ENCODE assay signal across 24 mouse cellular contexts in the genomic region with DNA sequence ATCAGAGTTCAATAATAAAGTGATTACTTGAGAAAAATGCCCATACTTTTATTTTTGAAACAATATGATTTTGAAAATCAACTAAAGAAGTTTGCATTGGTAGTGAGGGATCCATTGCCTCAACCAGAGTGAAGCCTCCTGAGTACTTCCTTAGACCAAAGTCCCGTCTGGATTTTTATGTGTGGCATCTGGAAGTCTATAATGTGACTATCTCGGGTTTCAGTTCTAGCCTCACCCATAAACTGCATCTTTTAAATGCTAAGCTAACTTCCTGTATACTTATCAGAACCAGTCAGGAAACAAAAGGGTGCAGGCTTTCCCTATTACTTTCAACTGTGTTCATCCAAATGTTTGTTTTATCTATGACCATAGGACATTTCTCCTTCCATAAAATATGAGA.
DNase-seq lines count a peak whose midpoint lies in the region; ATAC-seq and TF ChIP-seq lines count a peak whose summit lies in the region.
"Had no signal": no experiment of that assay in that cellular context is flagged by ENCODE, and none has a peak within 500 bp of the region (broad histone marks: within the 10 kb centered on the region; RNA-seq: fewer than 3 reads in every experiment).

No protein-coding gene starts in this region.

- TF ChIP-seq RAD21 in MEL (IDR thresholded peaks at IDR 0.05; ENCODE audit: low read depth, low read length), result no peak

- no peak overlapping the region for H3K9ac ChIP-seq in intestine, embryonic 16.5 days (ENCODE audit: low read depth, low read length)
- H3K9ac ChIP-seq in intestine, embryonic 15.5 days, result no peak overlapping the region
- no peak overlapping the region for H3K9ac ChIP-seq in MEL (ENCODE audit: control insufficient read depth, low read depth, low read length, poor library complexity, severe bottlenecking)
- H3K9ac ChIP-seq: embryonic facial prominence, embryonic 12.5 days; forebrain, embryonic 12.5 days had no signal

- no peak for TF ChIP-seq CTCF in left cerebral cortex, adult 2 months (IDR thresholded peaks at IDR 0.05)
- TF ChIP-seq CTCF in MEL (IDR thresholded peaks at IDR 0.05 in 2 of 3, conservative IDR thresholded peaks at IDR 0.05 in 1 of 3; ENCODE audit: control insufficient read depth in 1 of 3, insufficient read depth in 1 of 3, low read depth in 2 of 3, low read length in 3 of 3, poor library complexity in 1 of 3, severe bottlenecking in 1 of 3), result no peak

- no peaks in the 10 kb centered on the region for H3K36me3 ChIP-seq in intestine, embryonic 16.5 days (ENCODE audit: control insufficient read depth, insufficient read depth, low read length)
- H3K36me3 ChIP-seq in intestine, embryonic 15.5 days, result no peaks in the 10 kb centered on the region
- peaks cover 0 to 4% of the 10 kb centered on the region in 2 experiments; a peak in 2 of 4 replicates for H3K36me3 ChIP-seq in MEL (ENCODE audit: control insufficient read depth in 1 of 2, insufficient read depth in 2 of 2, low read length in 2 of 2)
- H3K36me3 ChIP-seq: embryonic facial prominence, embryonic 10.5 days; embryonic facial prominence, embryonic 12.5 days; forebrain, embryonic 10.5 days; forebrain, embryonic 12.5 days had no signal

- no peak overlapping the region for H3K4me3 ChIP-seq in intestine, embryonic 16.5 days (ENCODE audit: low read length)
- H3K4me3 ChIP-seq in intestine, embryonic 15.5 days (replicated peaks), result no peak overlapping the region
- H3K4me3 ChIP-seq in left cerebral cortex, adult 2 months, result no peak overlapping the region
- H3K4me3 ChIP-seq in MEL (ENCODE audit: control insufficient read depth in 1 of 2, insufficient read depth in 1 of 2, low read depth in 2 of 2, low read length in 2 of 2), result no peak overlapping the region
- H3K4me3 ChIP-seq: embryonic facial prominence, embryonic 10.5 days; embryonic facial prominence, embryonic 12.5 days; erythroblast, embryonic 14.5 days; forebrain, embryonic 10.5 days; forebrain, embryonic 12.5 days had no signal

- H3K4me2 ChIP-seq in intestine, embryonic 16.5 days (ENCODE audit: low read depth, low read length), result no peak overlapping the region
- H3K4me2 ChIP-seq in intestine, embryonic 15.5 days (replicated peaks), result no peak overlapping the region
- H3K4me2 ChIP-seq: embryonic facial prominence, embryonic 12.5 days; forebrain, embryonic 12.5 days had no signal

- peaks cover 4% of the 10 kb centered on the region; the same call in 1 of the 2 replicates for H3K9me3 ChIP-seq in intestine, embryonic 16.5 days (ENCODE audit: control insufficient read depth, low read length)
- H3K9me3 ChIP-seq in intestine, embryonic 15.5 days, result no peaks in the 10 kb centered on the region
- no peaks in the 10 kb centered on the region for H3K9me3 ChIP-seq in MEL (replicated peaks; ENCODE audit: insufficient read depth, low read length)
- H3K9me3 ChIP-seq: embryonic facial prominence, embryonic 12.5 days; forebrain, embryonic 10.5 days; forebrain, embryonic 12.5 days had no signal

- H3K4me1 ChIP-seq in intestine, embryonic 16.5 days (ENCODE audit: control insufficient read depth, insufficient read depth, low read length), result no peaks in the 10 kb centered on the region
- H3K4me1 ChIP-seq in intestine, embryonic 15.5 days (replicated peaks), result no peaks in the 10 kb centered on the region
- H3K4me1 ChIP-seq in MEL (ENCODE audit: control insufficient read depth in 1 of 2, insufficient read depth in 2 of 2, low read length in 2 of 2), result no peaks in the 10 kb centered on the region
- H3K4me1 ChIP-seq: forebrain, embryonic 10.5 days; forebrain, embryonic 12.5 days had no signal

- no peak for DNase-seq in left cerebral cortex, adult 2 months (ENCODE audit: extremely low spot score in 1 of 2, low spot score in 2 of 2)
- no peak for DNase-seq in left cerebral cortex, adult 18-20 months (ENCODE audit: low spot score in 2 of 2)
- DNase-seq in MEL (ENCODE audit: low read depth, low spot score) (peak; percentile 35), MEL-GATA-1-ER (ENCODE audit: extremely low read depth, low read depth) (peak; percentile 2)
- no peak for DNase-seq in kidney, adult 8-10 months
- DNase-seq in embryo, embryonic 10 days (ENCODE audit: low spot score), result no peak
- DNase-seq: adrenal gland, adult 2 months; adrenal gland, postnatal 10 days; adrenal gland, postnatal 25 days; cerebellum, adult 11 months; cerebellum, adult 18-20 months; cerebellum, adult 8-10 months; cerebellum, adult 9-11 months; cerebellum, postnatal 14 days; cerebellum, postnatal 36 days had no signal

- H3K27me3 ChIP-seq in intestine, embryonic 16.5 days (replicated peaks; ENCODE audit: control insufficient read depth, insufficient read depth, low read length), result no peaks in the 10 kb centered on the region
- no peaks in the 10 kb centered on the region for H3K27me3 ChIP-seq in intestine, embryonic 15.5 days (replicated peaks)
- no peaks in the 10 kb centered on the region for H3K27me3 ChIP-seq in MEL (ENCODE audit: control insufficient read depth in 1 of 2, insufficient read depth in 2 of 2, low read length in 2 of 2)
- H3K27me3 ChIP-seq: embryonic facial prominence, embryonic 12.5 days; forebrain, embryonic 12.5 days had no signal

- no peak overlapping the region for H3K27ac ChIP-seq in intestine, embryonic 16.5 days (ENCODE audit: low read length)
- H3K27ac ChIP-seq in intestine, embryonic 15.5 days, result no peak overlapping the region
- peak overlapping the region; percentile 80 for H3K27ac ChIP-seq in left cerebral cortex, adult 2 months
- H3K27ac ChIP-seq in MEL (ENCODE audit: control insufficient read depth, low read depth, low read length), result no peak overlapping the region
- H3K27ac ChIP-seq: embryonic facial prominence, embryonic 10.5 days; embryonic facial prominence, embryonic 12.5 days; forebrain, embryonic 10.5 days; forebrain, embryonic 12.5 days had no signal

- H3K79me2 ChIP-seq in MEL (ENCODE audit: control insufficient read depth, insufficient read depth, low read length, poor library complexity), result no peaks in the 10 kb centered on the region

- TF ChIP-seq EP300 in MEL (IDR thresholded peaks at IDR 0.05; ENCODE audit: low read depth in 1 of 2, low read length in 2 of 2), result peak; percentile 34 to 39; a peak in 2 of 4 replicates

- intact Hi-C loops in left cerebral cortex, adult 2 months (cut with DNase I), result loop anchor here (1.0 to 5.0 kb wide), 5 partner anchors 49 to 221 kb away; a partner anchor contains a TSS

- WGBS in intestine, embryonic 16.5 days, result 34% methylated on average over 2 of the region's 2 CpGs
- 41% methylated on average over 2 of the region's 2 CpGs for WGBS in intestine, embryonic 15.5 days

- no peak for TF ChIP-seq POLR2A in MEL (IDR thresholded peaks at IDR 0.05; ENCODE audit: control insufficient read depth in 1 of 2, insufficient read depth in 1 of 2, low read depth in 1 of 2, low read length in 2 of 2, poor library complexity in 1 of 2)

- peak; percentile 69; the same call in 1 of the 2 replicates for ATAC-seq in intestine, embryonic 16.5 days
- ATAC-seq in intestine, embryonic 15.5 days, result no peak
- ATAC-seq: forebrain, embryonic 14.5 days; forebrain, embryonic 16.5 days had no signal

TF ChIP-seq in MEL, 35 proteins besides CTCF, POLR2A, EP300 and RAD21:
- TF ChIP-seq ZKSCAN1 (IDR thresholded peaks at IDR 0.05; ENCODE audit: low read depth, low read length) (no peak), GATA1 (IDR thresholded peaks at IDR 0.05; ENCODE audit: low read depth, low read length) (0 out of 2 replicates have a peak, but pooled peaks have one; percentile 22)

Comparison
In these comparisons a context has a peak if more than half of its experiments do, and no peak if none do; other contexts are left out.
1. DNase-seq: peak in MEL (single experiment) and MEL-GATA-1-ER (single experiment); none in left cerebral cortex, adult 2 months (0 of 2), left cerebral cortex, adult 18-20 months (0 of 2), kidney, adult 8-10 months (0 of 2) and embryo, embryonic 10 days (single experiment).